Mouse (Mus musculus) layer of hippocampus, adult 9-10 months (tissue): ENCODE data around the gene Dag1.
"Not testable (repeated sequence)": the region's sequence is repeated elsewhere in the genome, so short reads cannot be mapped to it uniquely, and the experiment has no call there.

Source experiments
- DNase-seq: peaks from one replicate; pipeline ENCODE4 v3.0.0; 2022; ENCODE audit warnings: low spot score

Gene Dag1

DNA sequence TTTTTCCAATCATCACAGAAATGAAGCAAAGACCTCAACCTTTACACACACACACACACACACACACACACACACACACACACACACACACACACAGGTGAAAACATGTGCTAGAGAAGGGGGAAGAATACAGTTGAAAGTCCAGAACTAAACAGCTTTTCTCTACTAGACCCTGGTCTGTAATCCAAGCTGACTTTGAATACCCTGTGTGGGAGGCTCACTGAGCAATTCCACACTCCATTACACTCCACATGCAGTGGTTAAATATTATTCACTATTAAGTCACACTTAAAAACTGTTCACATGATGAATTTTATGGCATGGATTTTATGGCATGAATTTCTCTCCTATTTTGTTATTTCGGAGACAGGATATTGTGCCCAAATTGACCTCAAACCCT is 40.1 kb downstream of the Dag1 start:
- DNase-seq, result no peak

DNA sequence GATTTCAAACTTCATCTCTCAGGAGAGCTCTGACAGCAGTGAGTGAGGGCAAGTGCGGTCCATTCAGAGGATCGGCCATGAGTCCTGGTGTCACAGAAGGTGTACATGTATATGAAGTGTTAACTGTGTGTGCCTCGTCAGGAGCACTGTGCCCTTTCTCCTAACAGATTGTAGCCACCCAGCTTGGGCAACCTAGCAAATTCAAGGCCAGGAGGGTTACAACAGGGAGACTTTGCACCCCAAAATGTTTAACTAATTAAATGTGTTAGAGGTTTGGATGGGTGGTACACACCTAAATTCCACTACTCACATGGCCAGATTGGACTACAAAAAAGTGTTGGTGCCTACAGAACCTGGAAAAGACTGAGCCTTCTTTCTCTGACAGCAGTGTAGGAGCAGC is 42.2 kb downstream of the Dag1 start:
- DNase-seq, result no peak

DNA sequence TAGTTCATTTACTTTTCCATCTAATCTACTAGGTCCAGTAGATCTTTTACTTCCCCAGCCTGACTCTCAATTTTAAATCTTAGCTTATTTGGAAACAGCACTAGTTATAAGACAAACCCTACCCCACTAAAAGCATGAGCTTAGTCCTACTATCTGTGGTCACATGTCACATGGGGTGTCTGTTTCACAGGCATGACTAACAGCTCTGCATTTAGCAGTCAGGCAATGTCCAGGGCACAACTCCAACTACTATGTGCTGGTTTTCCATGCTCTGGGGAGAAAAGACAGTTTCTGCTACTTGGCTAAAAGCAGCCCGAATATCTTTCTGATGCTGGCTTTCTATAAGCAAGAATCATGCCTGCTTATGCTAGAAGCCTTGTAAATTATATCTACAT is 43.4 kb downstream of the Dag1 start:
- no peak for DNase-seq

DNA sequence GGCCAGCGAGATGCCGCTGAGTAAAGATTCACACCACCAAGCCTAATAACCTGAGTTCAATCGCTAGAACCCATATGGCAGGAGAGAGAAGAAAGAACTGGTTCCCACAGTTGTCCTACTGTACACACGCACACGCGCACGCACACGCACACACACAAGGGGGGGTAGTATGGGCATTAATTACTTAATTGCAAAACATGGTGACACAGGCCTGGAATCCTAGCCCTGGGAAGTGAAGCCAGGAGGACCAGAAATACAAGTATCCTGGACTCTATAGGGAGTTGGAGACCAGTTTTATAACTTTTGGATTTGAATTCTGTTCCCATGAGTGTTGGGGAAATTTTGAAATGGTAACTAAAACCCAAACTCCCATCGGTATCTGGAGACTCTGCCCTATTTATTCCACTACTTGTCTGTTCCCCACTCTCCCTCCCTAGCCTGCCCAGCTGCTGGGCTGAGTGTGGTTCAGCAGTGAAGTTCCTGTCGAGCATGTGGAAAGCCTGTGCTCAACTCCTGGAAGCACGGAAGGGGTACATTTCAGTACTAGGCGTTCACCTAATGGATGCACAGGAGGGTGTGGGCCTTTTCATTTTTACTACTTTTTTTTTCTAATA is 43.9 kb downstream of the Dag1 start:
- DNase-seq, result no peak

DNA sequence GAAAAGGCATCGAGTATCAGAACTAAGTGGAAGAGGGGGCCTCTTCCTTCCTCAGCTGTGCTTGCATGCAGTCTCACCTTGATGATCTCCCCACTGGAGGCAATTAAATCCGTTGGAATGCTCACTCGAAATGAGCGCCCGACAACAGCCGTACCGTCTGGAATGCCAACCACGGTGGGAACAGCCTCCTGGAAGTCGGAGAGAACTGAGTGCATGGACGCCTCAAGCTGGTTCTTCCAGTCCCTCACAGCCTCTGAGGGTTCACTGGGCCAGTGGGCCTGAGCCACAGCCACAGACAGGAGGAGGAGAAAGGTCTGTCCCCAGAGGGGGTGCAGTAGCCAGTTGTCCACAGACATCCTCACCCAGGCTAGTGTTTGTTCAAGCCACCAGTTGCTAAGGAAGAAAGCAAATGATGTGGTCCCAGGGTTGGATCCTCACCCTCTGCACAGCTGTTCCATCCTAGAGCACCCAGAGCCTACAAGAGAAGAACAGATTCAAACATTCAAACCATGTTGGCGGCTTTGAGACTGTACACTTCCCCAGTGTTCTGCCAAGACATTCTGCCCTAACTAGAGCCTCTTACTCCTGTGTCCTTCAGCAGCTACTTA is 45.7 kb downstream of the Dag1 start:
- DNase-seq, result no peak

DNA sequence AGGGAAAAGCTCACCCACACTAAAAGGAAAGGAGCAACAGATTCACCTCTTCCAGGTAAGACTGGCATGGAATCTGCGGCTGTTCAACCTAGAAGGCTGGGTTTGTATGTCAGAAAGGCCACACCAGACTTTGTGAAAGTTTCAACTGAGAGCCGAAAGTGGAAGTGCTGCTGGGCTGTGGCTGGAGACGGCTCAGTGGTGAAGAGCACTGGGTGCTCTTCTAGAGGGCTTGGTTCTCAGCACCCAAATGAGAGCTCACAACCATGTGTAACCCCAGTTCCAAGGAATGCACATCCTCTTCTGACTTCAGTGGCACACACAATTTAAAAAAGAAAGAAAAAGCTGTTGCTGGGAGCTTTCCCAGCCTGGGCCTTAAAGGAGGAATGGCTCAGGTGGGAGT is 46.4 kb downstream of the Dag1 start:
- DNase-seq, result no peak

DNA sequence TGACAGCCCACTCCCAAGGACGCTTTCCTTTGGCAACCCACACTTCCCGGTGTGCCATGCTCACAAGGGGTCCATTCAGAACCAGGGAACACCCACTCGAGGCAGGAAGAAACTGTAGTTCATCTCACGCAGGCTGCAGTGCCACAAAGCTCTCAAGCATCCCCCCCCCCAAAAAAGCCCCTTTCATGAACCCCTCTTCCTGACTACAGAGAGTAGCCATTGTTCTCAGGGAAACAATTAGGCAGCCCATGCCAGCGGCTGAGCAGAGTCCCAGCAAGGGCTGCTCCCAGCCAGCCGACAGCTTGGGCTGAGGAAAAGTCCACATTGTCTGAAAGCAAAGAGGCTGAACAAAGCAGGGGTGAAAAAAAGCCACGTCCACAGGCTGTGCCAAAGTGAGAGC is 50.7 kb downstream of the Dag1 start:
- no peak for DNase-seq

DNA sequence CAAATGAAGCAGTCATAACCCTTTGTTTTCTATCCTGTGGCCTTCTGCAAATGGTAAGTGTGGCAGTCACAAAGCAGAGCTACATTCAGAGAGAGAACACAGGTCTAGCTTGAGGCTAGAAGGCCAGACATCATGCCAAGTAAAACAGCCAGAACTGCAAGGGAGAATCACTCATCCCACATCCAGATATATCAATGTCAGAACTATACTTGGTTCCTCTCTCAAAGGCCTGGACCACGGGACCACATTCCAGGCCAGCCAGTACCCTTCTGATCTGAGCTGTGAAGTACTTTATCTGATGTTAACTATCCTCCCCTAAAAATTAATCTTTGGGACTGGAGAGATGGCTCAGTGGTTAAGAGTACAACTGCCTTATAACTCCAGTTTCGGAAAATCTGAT is 51.3 kb downstream of the Dag1 start:
- no peak for DNase-seq

DNA sequence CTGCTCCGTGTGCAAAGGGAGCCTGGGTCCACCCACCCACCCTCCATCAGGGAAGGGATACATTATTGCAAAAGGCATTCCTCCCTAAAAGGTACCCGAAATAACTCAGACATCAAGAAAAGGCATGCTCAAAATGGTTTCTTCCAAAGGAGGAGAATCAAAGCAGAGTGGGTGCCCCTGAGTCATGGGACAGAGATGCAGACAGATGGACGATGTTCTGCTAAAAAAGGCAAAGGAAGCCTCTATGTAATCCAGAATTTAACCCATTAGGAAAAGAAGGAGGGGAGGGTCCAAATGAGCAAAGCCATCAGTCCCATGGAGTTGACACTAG is 58.2 kb downstream of the Dag1 start:
- no peak for DNase-seq

DNA sequence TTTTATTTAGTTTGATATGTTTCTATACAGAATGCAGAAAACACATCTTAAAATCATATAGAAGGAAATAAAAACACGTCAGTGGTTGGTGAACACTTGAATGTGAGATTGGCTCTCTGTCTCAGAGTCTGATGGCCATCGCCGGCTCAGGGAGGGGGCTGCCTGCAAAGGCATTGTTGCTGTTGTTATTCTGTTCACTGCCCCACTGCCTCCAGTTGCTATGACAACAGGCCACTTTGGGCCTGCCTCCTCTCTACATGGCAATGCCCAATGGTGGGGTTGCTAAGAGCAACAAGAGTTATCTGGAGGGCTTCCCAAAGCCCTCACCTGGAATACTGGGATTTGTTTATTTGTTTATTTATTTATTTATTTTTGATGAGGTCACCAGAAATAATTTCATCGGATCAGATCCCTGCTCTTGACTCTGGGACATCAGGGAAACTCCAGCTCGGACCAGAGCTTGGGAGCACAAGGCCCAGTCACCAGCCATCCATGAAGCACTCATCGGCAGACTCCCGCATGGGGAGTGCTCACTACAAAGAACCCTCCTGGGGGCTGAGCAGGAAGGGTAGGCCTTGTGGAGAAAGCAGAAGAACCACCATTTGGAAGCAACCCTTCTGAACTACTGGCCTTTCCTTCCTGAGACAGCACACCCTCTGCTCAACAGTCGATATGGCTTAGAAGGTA is 58.7 kb downstream of the Dag1 start:
- DNase-seq, result no peak

DNA sequence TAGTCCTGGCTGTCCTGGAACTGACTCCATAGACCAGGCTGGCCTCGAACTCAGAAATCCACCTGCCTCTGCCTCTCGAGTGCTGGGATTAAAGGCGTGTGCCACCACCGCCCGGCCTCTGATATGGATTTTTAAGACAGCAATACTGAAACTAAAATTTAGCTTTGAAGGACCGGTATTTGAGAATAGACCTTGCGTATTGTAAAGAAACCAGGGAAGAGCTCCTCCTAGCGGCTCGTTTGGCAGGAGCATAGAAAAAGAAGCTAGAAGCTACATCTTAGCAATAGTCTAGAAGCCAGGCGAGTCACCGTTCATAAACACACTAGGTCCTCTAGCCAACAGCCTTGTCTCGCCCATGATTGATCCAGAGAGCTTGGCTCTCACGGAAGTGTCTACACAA is 60.7 kb downstream of the Dag1 start:
- DNase-seq, result peak; percentile 59

DNA sequence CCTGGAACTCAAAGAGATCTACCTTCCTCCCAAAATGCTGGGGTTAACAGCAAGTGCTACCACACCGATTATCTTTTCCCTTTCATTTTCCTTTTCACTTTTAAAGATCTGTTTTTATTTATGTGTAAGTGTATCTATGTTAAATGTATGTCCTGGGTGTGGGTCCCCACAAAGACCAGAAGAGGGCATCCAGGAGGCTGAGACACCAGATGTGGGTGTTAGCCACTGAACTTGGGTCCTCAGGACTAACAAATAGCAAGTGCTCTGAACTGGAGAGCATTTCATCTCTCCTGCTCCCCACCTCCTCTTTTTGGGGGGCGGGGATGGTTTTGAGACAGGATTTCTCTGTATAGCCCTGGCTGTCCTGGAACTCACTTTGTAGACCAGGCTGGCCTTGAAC is 61.6 kb downstream of the Dag1 start:
- DNase-seq, result no peak

DNA sequence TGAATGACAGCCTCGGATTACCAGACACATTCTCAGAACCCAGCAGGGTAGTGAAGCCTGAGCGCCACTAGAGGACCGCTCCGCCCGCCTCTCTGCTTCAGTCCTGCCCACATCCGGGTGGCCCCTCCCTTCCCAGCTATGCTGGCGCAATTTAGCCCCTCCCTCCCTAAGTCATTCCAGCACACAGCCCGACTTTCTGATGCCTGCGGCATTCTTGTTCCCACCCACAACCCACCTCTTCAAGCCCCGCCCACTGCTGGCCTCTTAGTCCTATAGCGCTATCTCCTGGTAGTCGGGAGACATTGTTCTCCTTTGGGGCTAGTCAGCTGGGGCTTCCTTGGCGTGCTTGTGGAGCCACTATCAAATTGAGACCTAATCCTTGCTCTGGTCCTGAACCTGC is 62.6 kb downstream of the Dag1 start:
- peak; percentile 82 for DNase-seq

DNA sequence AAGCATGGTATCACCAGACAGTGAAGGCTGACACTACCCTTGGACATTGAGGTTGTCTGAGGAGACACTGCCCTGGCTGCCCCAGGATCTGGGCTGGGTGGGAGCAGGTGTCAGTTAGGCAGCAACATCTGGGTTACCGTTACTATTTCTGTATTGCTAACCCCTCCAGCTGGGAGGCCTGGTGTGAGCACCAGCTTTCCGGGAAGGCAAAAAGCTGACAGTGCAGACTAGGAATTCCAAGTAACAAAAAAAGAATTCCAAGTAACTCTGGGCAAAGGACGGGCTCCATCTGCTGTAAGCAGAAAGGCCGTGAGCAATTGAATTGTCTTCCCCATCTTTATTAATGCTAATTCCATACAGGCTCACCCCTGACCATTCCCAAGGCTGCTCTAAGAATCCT is 65.1 kb downstream of the Dag1 start:
- no peak for DNase-seq

DNA sequence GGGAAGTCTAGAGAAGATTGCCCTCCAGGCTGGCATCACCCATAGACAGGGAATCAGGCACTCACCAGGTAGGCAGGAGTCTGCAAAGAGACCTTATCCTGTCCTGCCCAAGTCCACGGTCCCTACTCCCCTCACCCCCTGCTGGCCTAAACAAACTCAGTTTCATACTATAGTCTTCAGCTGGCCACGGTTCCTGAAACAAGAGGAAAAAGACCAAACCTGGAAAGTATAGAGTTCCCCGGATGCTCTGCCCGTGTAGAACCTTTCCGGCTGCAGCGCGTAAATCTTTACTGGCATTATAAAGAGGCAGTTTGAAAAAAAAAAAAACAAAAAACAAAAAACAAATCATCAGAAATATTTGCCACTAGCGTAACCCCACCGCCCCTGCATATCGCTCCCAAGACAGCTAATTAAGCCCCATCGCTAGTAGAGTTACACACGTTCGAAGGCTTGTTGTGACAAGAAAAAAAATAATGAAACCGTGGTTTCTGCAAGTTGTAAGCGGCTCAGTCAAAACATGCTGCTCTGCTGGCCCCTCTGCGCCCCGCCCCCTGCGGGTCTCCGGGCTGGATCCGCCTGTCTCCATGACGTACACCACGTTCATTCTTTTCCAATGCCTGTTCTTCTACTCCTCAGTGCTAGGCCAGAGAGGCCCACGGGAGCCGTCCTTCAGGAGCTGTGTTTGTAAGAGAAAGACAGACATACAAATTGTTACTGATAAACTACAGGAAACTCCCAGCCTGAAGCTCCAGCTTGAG is 66.7 kb downstream of the Dag1 start:
- no peak for DNase-seq

DNA sequence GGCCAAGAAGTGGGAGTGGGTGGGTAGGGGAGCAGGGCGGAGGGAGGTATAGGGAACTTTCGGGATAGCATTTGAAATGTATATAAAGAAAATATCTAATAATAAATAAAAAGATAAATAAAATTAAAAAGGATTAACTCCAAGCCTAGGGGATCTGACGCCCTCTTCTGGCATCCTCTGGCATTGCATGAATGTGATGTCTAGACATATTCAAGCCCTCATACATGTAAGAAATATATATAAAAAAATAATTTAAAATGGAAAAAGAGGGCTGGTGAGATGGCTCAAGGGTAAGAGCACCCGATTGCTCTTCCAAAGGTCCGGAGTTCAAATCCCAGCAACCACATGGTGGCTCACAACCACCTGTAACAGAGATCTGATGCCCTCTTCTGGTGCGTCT is 67.5 kb downstream of the Dag1 start:
- DNase-seq, result not testable (repeated sequence)

DNA sequence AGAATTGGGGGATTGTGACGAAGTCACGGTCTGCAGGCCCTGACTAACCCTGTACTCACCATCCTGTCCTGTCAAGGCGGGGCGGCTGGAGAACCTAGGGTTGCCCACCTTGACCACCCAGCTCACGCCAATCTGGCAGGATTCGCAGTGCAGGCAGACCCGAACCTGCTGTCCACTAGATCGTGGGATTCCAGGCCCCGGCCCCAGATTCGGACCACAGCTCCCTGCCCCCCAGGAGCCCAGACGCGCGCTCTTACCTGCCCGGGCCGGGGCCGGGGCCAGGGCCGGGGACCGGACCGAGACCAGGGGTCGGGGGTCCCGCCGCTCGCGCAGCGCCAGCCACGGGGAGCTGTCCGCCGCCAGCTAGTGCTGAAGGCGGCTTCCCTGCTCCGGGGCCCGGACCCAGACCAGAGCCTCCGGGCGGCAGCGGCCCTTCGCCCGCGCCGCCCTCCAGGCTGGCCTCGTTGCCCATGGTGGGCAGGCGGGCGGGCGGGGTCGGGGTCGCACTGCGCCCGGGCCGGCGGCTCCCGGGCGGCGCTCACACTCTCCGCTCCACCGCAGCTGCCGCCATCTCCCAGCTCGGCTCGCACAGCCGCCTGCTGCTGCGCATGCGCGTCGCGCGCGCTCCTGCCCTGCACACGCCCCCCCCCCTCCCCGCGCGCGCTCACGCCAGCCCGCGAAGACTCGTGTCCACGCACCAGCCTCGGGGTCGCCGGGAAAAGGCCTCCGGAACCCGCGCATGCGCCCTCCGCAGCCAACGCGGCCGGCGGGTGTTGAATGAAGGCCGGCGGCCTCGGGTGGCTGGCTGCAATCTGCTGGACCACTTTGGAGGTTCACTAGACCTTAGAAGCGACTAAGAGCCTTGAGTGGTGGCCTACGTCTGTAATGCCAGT is 73.7 kb downstream of the Dag1 start, which contains the start of gene Bsn:
Gene Bsn (minus strand): TSS at position 598 of the 893 bp plus-strand sequence.
- DNase-seq, result no peak

DNA sequence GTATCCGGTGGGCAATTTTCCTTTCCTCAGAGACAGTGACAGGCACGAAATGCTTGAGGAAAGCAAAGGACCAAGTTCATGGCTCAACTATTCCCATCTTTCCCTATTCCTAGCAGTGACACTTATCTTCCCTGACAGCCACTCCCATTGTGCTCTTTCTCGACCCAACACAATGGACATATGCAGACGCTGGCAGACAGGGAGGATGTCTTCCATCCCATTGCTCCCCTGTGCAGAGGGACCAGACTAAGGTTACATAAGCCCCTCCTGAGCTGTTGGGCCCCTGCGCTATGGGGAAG is 74.3 kb downstream of the Dag1 start:
- no peak for DNase-seq

DNA sequence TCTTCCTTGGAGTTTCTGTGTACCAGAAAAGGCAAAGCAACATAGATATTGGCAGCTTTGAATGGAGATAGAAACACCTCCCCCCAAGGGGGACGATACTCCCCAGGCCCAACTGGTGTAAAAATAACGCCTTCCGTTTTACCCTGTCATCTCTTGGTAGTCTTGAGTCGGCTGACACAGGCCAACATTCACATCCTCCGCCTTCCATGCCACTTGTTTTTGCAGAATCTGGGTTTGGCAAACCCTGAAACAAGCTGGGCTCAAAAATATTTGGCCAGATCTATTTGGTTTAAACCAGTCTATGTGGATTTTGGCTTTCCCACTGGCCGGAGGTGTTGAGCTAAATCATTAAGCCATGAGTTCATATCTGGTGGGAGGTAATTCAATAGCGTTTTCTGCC is 74.7 kb downstream of the Dag1 start:
- DNase-seq, result no peak

DNA sequence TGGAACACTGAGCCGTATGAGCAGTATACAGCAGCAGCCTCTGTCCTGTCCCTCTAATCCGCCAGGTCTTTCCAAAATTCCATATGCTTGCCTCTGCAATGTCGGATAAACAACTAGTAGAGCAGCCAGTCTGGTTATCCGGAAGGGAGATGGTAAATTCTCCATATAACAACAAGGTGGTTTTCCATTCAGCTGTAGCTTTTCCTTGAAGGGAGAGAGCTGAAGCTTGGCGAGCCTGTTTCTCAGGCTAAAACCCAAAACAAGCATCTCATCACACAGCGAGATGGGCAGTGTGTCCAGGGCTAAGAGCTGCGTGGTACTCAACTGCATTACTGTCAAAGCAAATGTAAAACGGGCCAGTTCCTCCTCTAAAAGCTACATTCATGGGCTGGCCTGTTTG is 75.2 kb downstream of the Dag1 start:
- DNase-seq, result no peak

DNA sequence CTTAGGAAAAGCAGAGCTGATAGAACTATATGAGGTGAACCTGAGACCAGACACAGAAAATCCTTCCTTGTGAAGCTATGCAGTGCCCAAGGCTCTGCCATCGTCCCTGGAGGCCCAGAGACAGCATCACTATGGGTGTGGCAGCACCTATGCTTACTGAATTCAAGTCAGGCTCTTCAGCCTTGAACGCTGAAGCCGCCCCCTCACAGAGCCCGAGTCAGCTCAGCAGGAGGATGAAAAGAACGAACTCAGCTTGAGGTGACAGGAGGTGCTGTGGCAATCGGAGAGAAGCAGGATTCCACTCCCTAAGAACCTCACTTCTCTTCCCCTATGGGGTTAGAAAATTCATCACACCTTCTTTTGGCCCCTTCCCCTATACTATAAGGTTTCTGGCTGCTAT is 76.1 kb downstream of the Dag1 start:
- DNase-seq, result no peak

DNA sequence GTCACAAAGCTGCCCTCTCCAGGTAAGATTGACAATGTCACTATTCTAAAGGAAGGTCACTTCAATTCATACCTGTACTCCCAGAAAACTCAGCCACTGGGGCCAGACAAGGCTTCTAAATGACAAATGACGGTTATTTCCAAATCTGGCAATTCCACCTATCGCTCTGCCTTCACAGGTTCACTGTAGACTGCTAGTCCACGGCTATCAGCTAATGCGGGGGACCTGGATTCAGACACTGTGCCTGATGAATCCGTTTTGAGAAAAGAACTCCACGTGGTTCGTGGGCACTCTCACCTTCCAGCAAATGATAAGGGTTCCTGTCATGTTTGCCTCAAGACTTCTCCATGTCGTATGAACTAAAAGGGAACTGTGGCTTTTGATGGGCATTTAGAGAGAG is 78.0 kb downstream of the Dag1 start:
- DNase-seq, result no peak
